Mouse (Mus musculus) thymus, adult 2 months (tissue): Measurements from ENCODE around the gene Clip4. TPM values are rescaled to one million over a fixed set of nuclear protein-coding genes. Genes with fewer than 3 reads are reported as not detected.

Experiments
- DNase-seq: peaks from one replicate; pipeline ENCODE4 v3.0.0; 2021
- H3K27ac ChIP-seq: fragments of 200-500 bp; 2 replicates; pipeline ENCODE4 v1.5.1; 2012; ENCODE audit warnings: low read length, control low read depth; ENCODE audit not compliant: control insufficient read depth, insufficient read depth
- H3K27me3 ChIP-seq: fragments of 200-500 bp; 2 replicates; pipeline ENCODE4 v1.6.1; 2012; ENCODE audit warnings: mild to moderate bottlenecking, low read length, moderate library complexity, mixed read lengths; ENCODE audit not compliant: control insufficient read depth, insufficient read depth
- H3K36me3 ChIP-seq: fragments of 200-500 bp; 2 replicates; pipeline ENCODE4 v1.6.1; 2012; ENCODE audit warnings: mild to moderate bottlenecking, low read length, moderate library complexity; ENCODE audit not compliant: control insufficient read depth, insufficient read depth
- H3K4me1 ChIP-seq: fragments of 200-500 bp; replicated peaks from 2 replicates; pipeline ENCODE4 v1.6.1; 2012; ENCODE audit warnings: low read length; ENCODE audit not compliant: control insufficient read depth, insufficient read depth
- H3K4me3 ChIP-seq: fragments of 200-500 bp; 2 replicates; pipeline ENCODE4 v1.5.1; 2012; ENCODE audit warnings: mild to moderate bottlenecking, low read length, control low read depth, moderate library complexity; ENCODE audit not compliant: control insufficient read depth, insufficient read depth
- CTCF ChIP-seq: fragments of 200-500 bp; IDR thresholded peaks from 2 replicates; pipeline ENCODE4 v1.5.1; 2012; ENCODE audit warnings: mild to moderate bottlenecking, control low read depth, low read length, moderate library complexity, borderline replicate concordance; ENCODE audit not compliant: control insufficient read depth, poor library complexity, insufficient read depth; ENCODE audit errors: extremely low read depth
- POLR2A ChIP-seq: fragments of 200-500 bp; IDR thresholded peaks from 2 replicates; pipeline ENCODE4 v1.6.1; 2012; ENCODE audit warnings: mild to moderate bottlenecking, low read length, control low read depth, moderate library complexity; ENCODE audit not compliant: control insufficient read depth, poor library complexity, insufficient read depth; ENCODE audit errors: extremely low read depth
- WGBS: fragments of 180-500 bp; shearing (Covaris S2); methylation state at CpG from one replicate; pipeline ENCODE4 v1.1.7; 2018; 5-methylcytosine and 5-hydroxymethylcytosine counted together
- polyA plus RNA-seq: library from polyadenylated mRNA; depleted of rRNA; stranded (reverse); fragments of >200 nt; gene quantifications from 2 replicates; pipeline ENCODE4 v1.2.3, GENCODE M21; 2012; rRNA removed

The Clip4 gene
- polyA plus RNA-seq, 1 experiment, result 20.2 TPM

GRCm38 (mm10) chr17:71875492-71875891, 107.2 kb downstream of the Clip4 start:
- whole genome bisulfite sequencing, result 88% methylated on average over 7 of the region's 7 CpGs
- no peak overlapping the region for H3K27ac ChIP-seq
- DNase-seq, result no peak

GRCm38 (mm10) chr17:71881369-71881768, 113.1 kb downstream of the Clip4 start:
- Histone ChIP-seq H3K27ac (no peak overlapping the region), H3K4me1 (no peaks in the 10 kb centered on the region), H3K27me3 (no peaks in the 10 kb centered on the region), H3K4me3 (no peak overlapping the region), H3K36me3 (no peaks in the 10 kb centered on the region)
- no peak for DNase-seq
- no peak for TF ChIP-seq POLR2A
- no peak for TF ChIP-seq CTCF
- 96% methylated on average over 6 of the region's 6 CpGs for WGBS

More at GRCm38 (mm10) chr17:71875492-71875891, 107.2 kb downstream of the Clip4 start:
- Histone ChIP-seq H3K4me3 (no peak overlapping the region), H3K4me1 (no peaks in the 10 kb centered on the region), H3K36me3 (no peaks in the 10 kb centered on the region), H3K27me3 (no peaks in the 10 kb centered on the region; the same call in 1 of the 2 replicates)
- TF ChIP-seq CTCF, result no peak
- TF ChIP-seq POLR2A, result no peak

GRCm38 (mm10) chr17:71909107-71909506, 140.8 kb downstream of the Clip4 start:
- H3K4me3 ChIP-seq, result no peak overlapping the region
- no peak overlapping the region for H3K27ac ChIP-seq
- no peaks in the 10 kb centered on the region for H3K36me3 ChIP-seq
- TF ChIP-seq POLR2A, result no peak
- TF ChIP-seq CTCF, result no peak
- no peaks in the 10 kb centered on the region for H3K4me1 ChIP-seq
- no peak for DNase-seq
- H3K27me3 ChIP-seq, result no peaks in the 10 kb centered on the region
- WGBS, result 23% methylated on average over 3 of the region's 3 CpGs

GRCm38 (mm10) chr17:71913188-71913587, 144.9 kb downstream of the Clip4 start:
- WGBS, result 55% methylated on average over 3 of the region's 3 CpGs
- Histone ChIP-seq H3K4me1 (no peaks in the 10 kb centered on the region), H3K36me3 (no peaks in the 10 kb centered on the region), H3K27ac (no peak overlapping the region), H3K4me3 (no peak overlapping the region), H3K27me3 (no peaks in the 10 kb centered on the region)
- TF ChIP-seq CTCF, result no peak
- TF ChIP-seq POLR2A, result no peak
- no peak for DNase-seq

Other genes starting within 250 kb of the Clip4 start
- 3.0 and 3.7 TPM in 2 replicates for gene Ndc80, start 241.6 kb upstream of the Clip4 start, polyA plus RNA-seq
- gene Spdya, start 216.4 kb upstream of the Clip4 start, polyA plus RNA-seq, result not detected in 2 replicates
- gene Wdr43, start 152.6 kb upstream of the Clip4 start, polyA plus RNA-seq, result 16.1 and 20.5 TPM in 2 replicates
- 0.26 and 0.51 TPM in 2 replicates for gene Togaram2, start 95.2 kb upstream of the Clip4 start, polyA plus RNA-seq
- gene Pcare, start 15.6 kb upstream of the Clip4 start, polyA plus RNA-seq, result 0.04 TPM in 1 of 2 replicates, not detected in the other